ENCODE assay signal across 8 mouse cellular contexts in the genomic region with DNA sequence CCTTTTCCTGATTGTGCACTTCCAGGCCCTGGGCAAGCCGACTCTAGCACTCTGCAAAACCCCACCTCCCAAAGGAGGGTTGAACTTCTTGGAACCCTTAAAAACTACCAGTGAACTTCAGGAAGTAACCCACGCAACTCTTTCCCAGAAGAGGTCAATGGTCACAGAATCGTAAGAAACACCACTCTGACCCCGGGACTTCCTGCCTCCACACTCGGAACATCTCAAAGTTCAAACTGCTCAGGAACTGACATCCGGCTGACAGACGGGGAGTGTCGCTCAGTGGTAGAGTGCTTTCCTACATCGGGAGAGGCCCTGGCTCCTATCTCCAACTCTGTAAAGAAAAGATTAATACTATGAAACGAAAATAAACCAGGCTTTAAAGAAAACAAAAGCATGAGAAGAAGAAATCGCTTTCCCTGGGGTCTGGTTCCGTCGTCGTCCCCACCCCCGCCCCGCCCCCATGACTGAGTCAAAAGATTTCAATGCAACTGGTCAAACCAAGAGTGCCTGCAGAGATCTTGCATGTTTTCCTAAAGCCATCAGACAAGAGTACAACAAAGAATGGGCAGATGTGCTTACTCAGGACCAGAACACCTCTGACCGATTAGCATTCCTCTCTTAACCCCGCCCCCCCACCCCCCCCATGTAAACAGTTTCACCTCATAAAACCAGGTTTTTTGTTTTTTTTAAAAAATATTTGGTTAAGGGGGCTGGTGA. TPM values are rescaled to one million over a fixed set of nuclear protein-coding genes. Genes with fewer than 3 reads are reported as not detected.
DNase-seq lines count a peak whose midpoint lies in the region; ATAC-seq and TF ChIP-seq lines count a peak whose summit lies in the region.

No protein-coding gene starts in this region.

- H3K4me2 ChIP-seq in heart, embryonic 13.5 days, result peak overlapping the region; percentile 66

- peaks cover 14% of the 10 kb centered on the region for H3K9me3 ChIP-seq in E14TG2a.4 (ENCODE audit: low read length)
- H3K9me3 ChIP-seq in heart, embryonic 13.5 days, result no peaks in the 10 kb centered on the region
- H3K9me3 ChIP-seq in megakaryocyte, embryonic 14.5 days, result no peaks in the 10 kb centered on the region

- no peak for ATAC-seq in heart, embryonic 13.5 days (ENCODE audit: extremely low read depth, insufficient number of reproducible peaks, low FRiP score, low TSS enrichment)

- no peak for TF ChIP-seq CTCF in E14TG2a.4 (conservative IDR thresholded peaks at IDR 0.05; ENCODE audit: low read length)

- no peaks in the 10 kb centered on the region for H3K27me3 ChIP-seq in E14TG2a.4 (ENCODE audit: insufficient read depth, low read length)
- no peaks in the 10 kb centered on the region for H3K27me3 ChIP-seq in heart, embryonic 13.5 days (replicated peaks)
- no peaks in the 10 kb centered on the region for H3K27me3 ChIP-seq in megakaryocyte, embryonic 14.5 days (replicated peaks)

- peak overlapping the region; percentile 56 for H3K4me3 ChIP-seq in E14TG2a.4 (replicated peaks; ENCODE audit: low read length)
- H3K4me3 ChIP-seq in heart, embryonic 13.5 days, result peak overlapping the region; percentile 44
- H3K4me3 ChIP-seq in megakaryocyte, embryonic 14.5 days (replicated peaks), result peak overlapping the region; percentile 91

- H3K9ac ChIP-seq in heart, embryonic 13.5 days, result peak overlapping the region; percentile 66

- H3K36me3 ChIP-seq in E14TG2a.4 (ENCODE audit: insufficient read depth, low read length), result no peaks in the 10 kb centered on the region; the same call in 1 of the 2 replicates
- no peaks in the 10 kb centered on the region for H3K36me3 ChIP-seq in heart, embryonic 13.5 days
- H3K36me3 ChIP-seq in megakaryocyte, embryonic 14.5 days (replicated peaks; ENCODE audit: low read length), result no peaks in the 10 kb centered on the region

- WGBS in heart, embryonic 13.5 days, result 12% methylated on average over 18 of the region's 18 CpGs

- H3K27ac ChIP-seq in heart, embryonic 13.5 days (replicated peaks), result peak overlapping the region; percentile 68

- peak; percentile 71 for DNase-seq in adipocyte (ENCODE audit: low spot score)
- DNase-seq in kidney, postnatal 14 days, result peak; percentile 75
- DNase-seq in right cerebral cortex, postnatal 25 days, result no peak
- no peak for DNase-seq in ovary, postnatal 36 days (ENCODE audit: low spot score)
- no peak for DNase-seq in urinary bladder, postnatal 14 days (ENCODE audit: low spot score)

- peaks cover 73% of the 10 kb centered on the region for H3K4me1 ChIP-seq in E14TG2a.4 (replicated peaks; ENCODE audit: low read depth, low read length)
- peaks cover 12% of the 10 kb centered on the region; the same call in 1 of the 2 replicates for H3K4me1 ChIP-seq in heart, embryonic 13.5 days
- peaks cover 59% of the 10 kb centered on the region for H3K4me1 ChIP-seq in megakaryocyte, embryonic 14.5 days

RNA-seq across cellular contexts. Expression of gene Xbp1, which starts 14.4 kb away (rescaled TPM):
- 100 and 115 TPM in 2 replicates for polyA plus RNA-seq in heart, embryonic 13.5 days (2015; fragmentation: Nextera tagmentation; extraction: Ambion mirVana)
- 49.2 and 62.7 TPM in 2 replicates for polyA plus RNA-seq in megakaryocyte, embryonic 14.5 days (2012; ENCODE audit: insufficient read depth, low replicate concordance)

RNA-seq across cellular contexts. Expression of gene Ccdc117, which starts 36.0 kb away (rescaled TPM):
- 11.4 and 11.9 TPM in 2 replicates for polyA plus RNA-seq in heart, embryonic 13.5 days (2015; fragmentation: Nextera tagmentation; extraction: Ambion mirVana)
- 1.2 TPM in 1 of 2 replicates, not detected in the other for polyA plus RNA-seq in megakaryocyte, embryonic 14.5 days (2012; ENCODE audit: insufficient read depth, low replicate concordance)

Comparison
In these comparisons a context has a peak if more than half of its experiments do, and no peak if none do; other contexts are left out.
1. DNase-seq: peak in adipocyte (single experiment) and kidney, postnatal 14 days (single experiment); none in right cerebral cortex, postnatal 25 days (single experiment), ovary, postnatal 36 days (single experiment) and urinary bladder, postnatal 14 days (single experiment).
2. Peak in every context shown above with its lines, with median percentiles within 50 percentile points of each other: H3K4me3 ChIP-seq.